Mouse (Mus musculus) kidney, embryonic 14.5 days (tissue): ENCODE data around the gene Olfr812. TPM values are rescaled to one million over a fixed set of nuclear protein-coding genes. Genes with fewer than 3 reads are reported as not detected.
"Not testable (repeated sequence)": the region's sequence is repeated elsewhere in the genome, so short reads cannot be mapped to it uniquely, and the experiment has no call there.

Source experiments
- ATAC-seq: fragments of 200-750 bp; cut with Nextera tagmentation; 2 replicates; pipeline ENCODE4 v1.8.0; 2017; ENCODE audit warnings: moderate number of reproducible peaks, mild to moderate bottlenecking, moderate TSS enrichment, moderate library complexity; ENCODE audit not compliant: low FRiP score, low TSS enrichment
- H3K27ac ChIP-seq: fragments of 300-500 bp; sonication (generic); 2 replicates; pipeline ENCODE4 v1.5.1; 2014; ENCODE audit warnings: low read depth, mild to moderate bottlenecking, low read length, moderate library complexity, mixed read lengths
- H3K27me3 ChIP-seq: fragments of 300-500 bp; sonication (generic); 2 replicates; pipeline ENCODE4 v1.6.1; 2014; ENCODE audit warnings: mild to moderate bottlenecking, low read length; ENCODE audit not compliant: control insufficient read depth, insufficient read depth
- H3K36me3 ChIP-seq: fragments of 300-500 bp; sonication (generic); 2 replicates; pipeline ENCODE4 v1.6.1; 2014; ENCODE audit warnings: low read length, mixed read lengths; ENCODE audit not compliant: control insufficient read depth, insufficient read depth
- H3K4me1 ChIP-seq: fragments of 300-500 bp; sonication (generic); 2 replicates; pipeline ENCODE4 v1.6.1; 2014; ENCODE audit warnings: low read length, mixed read lengths; ENCODE audit not compliant: control insufficient read depth, insufficient read depth
- H3K4me2 ChIP-seq: fragments of 300-500 bp; sonication (generic); replicated peaks from 2 replicates; pipeline ENCODE4 v1.6.1; 2014; ENCODE audit warnings: low read depth, mild to moderate bottlenecking, low read length
- H3K4me3 ChIP-seq: fragments of 300-500 bp; sonication (generic); 2 replicates; pipeline ENCODE4 v1.5.1; 2014; ENCODE audit warnings: mild to moderate bottlenecking, low read length
- H3K9ac ChIP-seq: fragments of 300-500 bp; sonication (generic); 2 replicates; pipeline ENCODE4 v1.6.1; 2014; ENCODE audit warnings: low read depth, mild to moderate bottlenecking, low read length, moderate library complexity
- H3K9me3 ChIP-seq: fragments of 300-500 bp; sonication (generic); 2 replicates; pipeline ENCODE4 v1.6.1; 2016; ENCODE audit warnings: low read length; ENCODE audit not compliant: control insufficient read depth
- WGBS: fragments of 180-500 bp; shearing (Covaris S2); extraction: QIAGEN DNeasy Blood & Tissue Kit; methylation state at CpG from one replicate; pipeline ENCODE4 v1.1.7; 2014; 5-methylcytosine and 5-hydroxymethylcytosine counted together
- polyA plus RNA-seq: library from polyadenylated mRNA; unstranded; fragments of >200 nt; fragmentation: Nextera tagmentation; extraction: Ambion mirVana; gene quantifications from 2 replicates; pipeline ENCODE4 v1.2.1, GENCODE M21; 2014

The Olfr812 gene
- not detected in 2 replicates for polyA plus RNA-seq

DNA sequence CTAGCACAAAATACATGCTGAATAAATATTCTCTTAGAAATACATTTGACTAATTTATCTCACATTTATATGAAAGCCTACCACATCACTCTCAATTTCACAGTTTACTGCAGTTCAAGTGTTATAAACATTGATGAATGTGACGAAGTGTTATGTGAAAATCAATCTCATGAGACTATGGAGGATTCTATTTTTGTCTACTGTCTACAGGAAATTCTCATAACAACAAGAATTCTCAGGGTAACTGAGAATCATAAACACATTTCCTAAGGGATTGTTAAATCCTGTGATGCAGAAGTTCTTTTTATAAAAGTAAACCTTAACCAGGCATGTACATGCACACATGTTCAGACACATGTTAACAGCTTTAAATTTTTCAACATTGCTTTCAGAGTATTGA lies at the start of gene Olfr812:
TSS of gene Olfr812 (minus strand) at position 101 of the 400 bp plus-strand sequence.
- WGBS: 73% methylated on average over 1 of the region's 1 CpGs

DNA sequence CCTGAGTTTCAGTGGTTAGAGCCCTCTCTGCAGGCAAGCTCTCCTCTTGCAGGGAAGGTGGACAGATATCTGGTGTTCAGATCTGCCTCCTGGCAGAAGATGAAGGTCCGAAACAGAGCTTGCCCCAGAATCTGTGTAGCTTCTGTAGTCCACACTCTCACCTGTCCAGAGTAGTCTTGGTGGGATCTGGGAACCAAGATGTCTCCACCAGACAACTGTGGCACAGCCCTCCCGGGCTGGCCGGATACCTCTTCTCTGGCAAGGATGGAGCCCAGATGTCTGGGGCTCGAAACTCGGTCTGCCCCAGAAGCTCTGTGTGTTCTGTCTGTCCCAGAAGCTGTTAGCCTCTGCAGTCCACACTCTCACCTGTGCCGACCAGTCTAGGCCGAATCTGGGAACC lies 40.0 kb upstream of the Olfr812 start:
- Histone ChIP-seq H3K9ac (no peak overlapping the region), H3K4me1 (no peaks in the 10 kb centered on the region), H3K27ac (no peak overlapping the region), H3K4me2 (no peak overlapping the region), H3K36me3 (no peaks in the 10 kb centered on the region), H3K27me3 (no peaks in the 10 kb centered on the region), H3K4me3 (no peak overlapping the region), H3K9me3 (no peaks in the 10 kb centered on the region)
- WGBS: 97% methylated on average over 7 of the region's 7 CpGs
- no peak for ATAC-seq

More for the DNA sequence above, at the start of gene Olfr812:
- no peak within 1 kb of the TSS for H3K4me2 ChIP-seq
- no peak for ATAC-seq
- no peak within 1 kb of the TSS for H3K4me3 ChIP-seq
- H3K36me3 ChIP-seq: no peaks in the 10 kb centered on the region
- no peaks in the 10 kb centered on the region for H3K9me3 ChIP-seq
- H3K9ac ChIP-seq: no peak within 1 kb of the TSS
- H3K27ac ChIP-seq: no peak within 1 kb of the TSS
- no peaks in the 10 kb centered on the region for H3K27me3 ChIP-seq
- H3K4me1 ChIP-seq: no peaks in the 10 kb centered on the region

GRCm38 (mm10) chr10:129885496-129885895 lies 39.6 kb upstream of the Olfr812 start:
- H3K4me2 ChIP-seq, H3K9me3 ChIP-seq, H3K27me3 ChIP-seq, H3K4me1 ChIP-seq, H3K27ac ChIP-seq, ATAC-seq, H3K4me3 ChIP-seq, H3K36me3 ChIP-seq, H3K9ac ChIP-seq: not testable (repeated sequence)
- WGBS: 75% methylated on average over 6 of the region's 6 CpGs

- H3K27ac ChIP-seq, H3K4me3 ChIP-seq, H3K4me1 ChIP-seq, H3K9ac ChIP-seq, H3K4me2 ChIP-seq, H3K9me3 ChIP-seq, H3K36me3 ChIP-seq, ATAC-seq, H3K27me3 ChIP-seq: not testable (repeated sequence)
- no CpG with 5 or more reads among the region's 1 CpGs for WGBS
Measured at GRCm38 (mm10) chr10:129879751-129880150, 33.9 kb upstream of the Olfr812 start, which contains the start of gene Olfr814. Gene Olfr814, minus strand, starts transcription at chr10:129879851.

- Histone ChIP-seq H3K27ac (no peak within 1 kb of the TSS), H3K4me2 (no peak within 1 kb of the TSS), H3K4me1 (no peaks in the 10 kb centered on the region), H3K9me3 (no peaks in the 10 kb centered on the region), H3K9ac (no peak within 1 kb of the TSS), H3K27me3 (no peaks in the 10 kb centered on the region), H3K4me3 (no peak within 1 kb of the TSS), H3K36me3 (no peaks in the 10 kb centered on the region)
- no peak for ATAC-seq
Measured at GRCm38 (mm10) chr10:129855067-129855466, 9.2 kb upstream of the Olfr812 start, which contains the start of gene Olfr813. Gene Olfr813, plus strand, starts transcription at chr10:129855367.

- Histone ChIP-seq H3K9me3 (no peaks in the 10 kb centered on the region), H3K27me3 (no peaks in the 10 kb centered on the region), H3K9ac (no peak overlapping the region), H3K4me1 (no peaks in the 10 kb centered on the region), H3K4me3 (no peak overlapping the region), H3K27ac (no peak overlapping the region), H3K36me3 (no peaks in the 10 kb centered on the region), H3K4me2 (no peak overlapping the region)
- ATAC-seq: no peak
- WGBS: 87% methylated on average over 1 of the region's 1 CpGs
Measured at GRCm38 (mm10) chr10:129847343-129847742, 1.4 kb upstream of the Olfr812 start.

DNA sequence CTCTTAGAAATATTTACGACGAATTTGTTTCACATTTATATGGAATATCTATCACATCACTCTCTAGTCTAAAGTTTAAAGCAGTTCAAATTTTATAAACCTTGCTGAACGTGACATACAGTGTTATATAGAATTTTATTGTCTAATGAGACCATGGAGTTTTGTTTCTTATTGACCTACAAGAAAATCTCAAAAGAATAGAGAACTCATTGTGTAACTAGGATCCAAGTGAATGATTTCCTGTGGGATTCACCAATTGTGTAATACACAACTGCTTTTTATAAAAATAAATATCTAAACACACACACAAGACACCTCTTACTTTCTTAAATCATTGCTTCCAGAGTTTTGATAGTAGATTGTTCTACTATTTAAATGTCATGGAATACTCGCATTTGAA lies 41.6 kb downstream of the Olfr812 start, which contains the start of gene Olfr811:
TSS of gene Olfr811 (minus strand) at position 101 of the 400 bp plus-strand sequence.
- Histone ChIP-seq H3K9me3 (no peaks in the 10 kb centered on the region), H3K9ac (no peak within 1 kb of the TSS), H3K27me3 (no peaks in the 10 kb centered on the region), H3K4me2 (no peak within 1 kb of the TSS), H3K27ac (no peak within 1 kb of the TSS), H3K4me1 (no peaks in the 10 kb centered on the region), H3K36me3 (no peaks in the 10 kb centered on the region), H3K4me3 (no peak within 1 kb of the TSS)
- WGBS: 84% methylated on average over 4 of the region's 4 CpGs
- no peak for ATAC-seq

DNA sequence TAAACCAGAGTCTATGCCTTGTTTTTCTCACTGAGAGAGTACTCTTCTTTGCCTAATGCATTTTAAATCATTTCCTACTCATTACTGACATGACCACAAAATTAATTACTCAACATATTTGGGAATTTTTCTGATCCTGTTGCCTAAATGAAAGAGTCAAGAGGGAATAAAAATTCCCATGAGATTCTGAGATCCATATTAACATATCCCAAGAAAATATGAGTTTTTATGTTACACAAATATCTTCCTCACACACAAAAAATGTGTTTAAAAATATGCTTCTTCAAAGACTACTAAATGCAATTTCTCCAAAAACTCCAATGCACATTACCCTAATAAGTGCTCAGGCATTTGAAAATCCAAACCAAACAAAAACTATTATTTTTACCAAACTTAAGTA lies 51.1 kb downstream of the Olfr812 start, which contains the start of gene Olfr810:
TSS of gene Olfr810 (minus strand) at position 101 of the 400 bp plus-strand sequence.
- H3K27ac ChIP-seq: no peak within 1 kb of the TSS
- no peaks in the 10 kb centered on the region for H3K27me3 ChIP-seq
- H3K4me1 ChIP-seq: no peaks in the 10 kb centered on the region
- no peaks in the 10 kb centered on the region for H3K9me3 ChIP-seq
- no peak within 1 kb of the TSS for H3K4me2 ChIP-seq
- no peak within 1 kb of the TSS for H3K4me3 ChIP-seq
- no peaks in the 10 kb centered on the region for H3K36me3 ChIP-seq
- H3K9ac ChIP-seq: no peak within 1 kb of the TSS
- no peak for ATAC-seq
